Comparison of ENCODE assay signal across 14 mouse cellular contexts in genomic region chr3:41164736-41165135, GRCm38 (mm10).
"Had no signal": no experiment of that assay in that cellular context is flagged by ENCODE, and none has a peak within 500 bp of the region (broad histone marks: within the 10 kb centered on the region; RNA-seq: fewer than 3 reads in every experiment).

No protein-coding gene starts in this region.

- H3K27ac ChIP-seq: intestine, embryonic 15.5 days; kidney, embryonic 15.5 days; midbrain, embryonic 12.5 days; neural tube, embryonic 13.5 days had no signal

- H3K4me2 ChIP-seq: intestine, embryonic 15.5 days; kidney, embryonic 15.5 days; midbrain, embryonic 12.5 days; neural tube, embryonic 13.5 days had no signal

- DNase-seq: kidney, adult 2 months; kidney, postnatal 25 days; layer of hippocampus, postnatal 36 days; lung, adult 18-20 months; retina, postnatal 1 day; right cerebral cortex, postnatal 4 days; spleen, adult 18-20 months; thymus, adult 18-20 months; thymus, postnatal 25 days had no signal

- H3K4me1 ChIP-seq: intestine, embryonic 15.5 days; kidney, embryonic 15.5 days; midbrain, embryonic 12.5 days; neural tube, embryonic 13.5 days had no signal

- H3K9ac ChIP-seq: intestine, embryonic 15.5 days; kidney, embryonic 15.5 days; midbrain, embryonic 12.5 days; neural tube, embryonic 13.5 days had no signal

- H3K4me3 ChIP-seq: intestine, embryonic 15.5 days; kidney, embryonic 15.5 days; midbrain, embryonic 12.5 days; neural tube, embryonic 13.5 days had no signal

- ATAC-seq: intestine, embryonic 15.5 days; midbrain, embryonic 16.5 days had no signal

- H3K27me3 ChIP-seq: intestine, embryonic 15.5 days; kidney, embryonic 15.5 days; midbrain, embryonic 12.5 days; neural tube, embryonic 13.5 days had no signal

- H3K36me3 ChIP-seq: intestine, embryonic 15.5 days; kidney, embryonic 15.5 days; midbrain, embryonic 12.5 days; neural tube, embryonic 13.5 days had no signal

- H3K9me3 ChIP-seq: intestine, embryonic 15.5 days; kidney, embryonic 15.5 days; midbrain, embryonic 12.5 days had no signal
